Mouse (Mus musculus) lung, adult 2 months (tissue): ENCODE results near the gene Fbxo44.

Source experiments
- CTCF ChIP-seq: fragments of 200-500 bp; IDR thresholded peaks from 2 replicates; pipeline ENCODE4 v1.5.1; 2011; ENCODE audit warnings: mild to moderate bottlenecking, low read length, control low read depth; ENCODE audit not compliant: insufficient read depth
- POLR2A ChIP-seq: fragments of 200-500 bp; IDR thresholded peaks from 2 replicates; pipeline ENCODE4 v1.6.1; 2011; ENCODE audit warnings: low read depth, mild to moderate bottlenecking, control low read depth, low read length, borderline replicate concordance; ENCODE audit errors: extremely low read depth

GRCm38 (mm10) chr4:148139767-148140097, 20.6 kb downstream of the Fbxo44 start:
- TF ChIP-seq POLR2A: no peak
- no peak for TF ChIP-seq CTCF
